Mouse (Mus musculus) forebrain, embryonic 16.5 days (tissue): ENCODE measurements around the gene Oxld1. TPM values are rescaled to one million over a fixed set of nuclear protein-coding genes. Genes with fewer than 3 reads are reported as not detected.

ENCODE experiments used
- ATAC-seq: fragments of 200-750 bp; cut with Nextera tagmentation; 2 replicates; pipeline ENCODE4 v1.8.0; 2017; ENCODE audit warnings: mild to moderate bottlenecking, moderate library complexity
- H3K27ac ChIP-seq: fragments of 300-500 bp; sonication (generic); 2 replicates; pipeline ENCODE4 v1.5.1; 2014; ENCODE audit warnings: low read length, control low read depth
- H3K27me3 ChIP-seq: fragments of 300-500 bp; sonication (generic); replicated peaks from 2 replicates; pipeline ENCODE4 v1.6.1; 2014; ENCODE audit warnings: low read length; ENCODE audit not compliant: control insufficient read depth, insufficient read depth
- H3K36me3 ChIP-seq: fragments of 300-500 bp; sonication (generic); 2 replicates; pipeline ENCODE4 v1.6.1; 2014; ENCODE audit not compliant: control insufficient read depth, insufficient read depth
- H3K4me1 ChIP-seq: fragments of 300-500 bp; sonication (generic); replicated peaks from 2 replicates; pipeline ENCODE4 v1.6.1; 2014; ENCODE audit warnings: low read length; ENCODE audit not compliant: control insufficient read depth, insufficient read depth
- H3K4me2 ChIP-seq: fragments of 300-500 bp; sonication (generic); 2 replicates; pipeline ENCODE4 v1.6.1; 2014; ENCODE audit warnings: mild to moderate bottlenecking, low read length, control low read depth
- H3K4me3 ChIP-seq: fragments of 300-500 bp; sonication (generic); replicated peaks from 2 replicates; pipeline ENCODE4 v1.5.1; 2014; ENCODE audit warnings: mild to moderate bottlenecking, low read length, control low read depth
- H3K9ac ChIP-seq: fragments of 300-500 bp; sonication (generic); replicated peaks from 2 replicates; pipeline ENCODE4 v1.6.1; 2014; ENCODE audit warnings: low read depth, low read length, control low read depth
- H3K9me3 ChIP-seq: fragments of 300-500 bp; sonication (generic); 2 replicates; pipeline ENCODE4 v1.6.1; 2016; ENCODE audit warnings: low read length; ENCODE audit not compliant: control insufficient read depth
- WGBS: fragments of 180-500 bp; shearing (Covaris S2); extraction: QIAGEN DNeasy Blood & Tissue Kit; methylation state at CpG from one replicate; pipeline ENCODE4 v1.1.7; 2014; 5-methylcytosine and 5-hydroxymethylcytosine counted together
- polyA plus RNA-seq: library from polyadenylated mRNA; unstranded; fragments of >200 nt; fragmentation: Nextera tagmentation; extraction: Ambion mirVana; gene quantifications from 2 replicates; pipeline ENCODE4 v1.2.1, GENCODE M21; 2015

The Oxld1 gene
- polyA plus RNA-seq, 1 experiment from 2014 or later = 9.7 TPM

DNA sequence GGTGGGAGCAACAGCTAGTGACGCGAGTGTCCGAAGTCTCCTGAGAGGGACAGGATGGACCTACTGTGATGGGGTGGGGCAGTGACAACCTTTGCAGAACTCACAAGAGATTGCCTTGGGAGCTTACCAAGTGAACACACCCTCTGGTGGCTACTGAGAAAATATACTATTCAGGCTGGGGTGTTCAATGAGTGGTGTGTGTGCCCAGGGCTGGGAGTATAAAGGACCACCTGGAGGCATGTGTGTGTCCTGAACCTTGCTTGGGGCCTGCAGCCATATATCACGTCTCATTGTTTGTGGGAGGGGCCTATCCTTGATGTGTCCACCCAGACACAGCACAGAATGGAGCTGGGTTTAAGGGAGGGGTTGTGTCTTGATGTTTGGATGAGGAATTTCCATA is 30.6 kb upstream of the Oxld1 start:
- Histone ChIP-seq H3K4me3 (no peak overlapping the region), H3K4me2 (no peak overlapping the region), H3K9ac (no peak overlapping the region), H3K36me3 (peaks cover 7% of the 10 kb centered on the region; the same call in 1 of the 2 replicates), H3K9me3 (no peaks in the 10 kb centered on the region), H3K27ac (no peak overlapping the region), H3K27me3 (no peaks in the 10 kb centered on the region), H3K4me1 (peaks cover 43% of the 10 kb centered on the region)
- 81% methylated on average over 4 of the region's 4 CpGs for WGBS
- no peak for ATAC-seq

DNA sequence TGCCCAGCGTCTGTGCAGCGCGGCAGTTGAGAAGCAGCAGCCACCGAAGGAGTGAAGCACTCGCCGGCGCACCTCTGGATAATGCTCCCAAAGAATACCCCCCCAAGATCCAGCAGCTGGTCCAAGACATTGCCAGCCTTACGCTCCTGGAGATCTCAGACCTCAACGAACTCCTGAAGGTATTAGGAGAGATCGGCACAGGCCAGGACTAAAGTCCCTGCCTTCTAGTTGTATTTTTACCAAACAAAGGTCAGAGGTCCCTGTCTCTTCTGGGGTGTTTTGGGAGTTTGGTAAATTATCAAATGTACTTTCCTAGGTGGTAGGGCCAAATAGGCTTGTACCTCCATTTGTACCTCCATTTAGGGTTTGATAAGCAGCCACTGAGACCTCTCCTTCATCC is 27.4 kb upstream of the Oxld1 start:
- peaks cover 27% of the 10 kb centered on the region for H3K36me3 ChIP-seq
- H3K4me2 ChIP-seq = peak overlapping the region; percentile 90
- ATAC-seq = no peak
- H3K27ac ChIP-seq = no peak overlapping the region
- peak overlapping the region; percentile 99 for H3K4me3 ChIP-seq
- 8% methylated on average over 10 of the region's 10 CpGs for WGBS
- peaks cover 19% of the 10 kb centered on the region for H3K4me1 ChIP-seq
- H3K9ac ChIP-seq = peak overlapping the region; percentile 87
- H3K27me3 ChIP-seq = no peaks in the 10 kb centered on the region
- no peaks in the 10 kb centered on the region for H3K9me3 ChIP-seq

DNA sequence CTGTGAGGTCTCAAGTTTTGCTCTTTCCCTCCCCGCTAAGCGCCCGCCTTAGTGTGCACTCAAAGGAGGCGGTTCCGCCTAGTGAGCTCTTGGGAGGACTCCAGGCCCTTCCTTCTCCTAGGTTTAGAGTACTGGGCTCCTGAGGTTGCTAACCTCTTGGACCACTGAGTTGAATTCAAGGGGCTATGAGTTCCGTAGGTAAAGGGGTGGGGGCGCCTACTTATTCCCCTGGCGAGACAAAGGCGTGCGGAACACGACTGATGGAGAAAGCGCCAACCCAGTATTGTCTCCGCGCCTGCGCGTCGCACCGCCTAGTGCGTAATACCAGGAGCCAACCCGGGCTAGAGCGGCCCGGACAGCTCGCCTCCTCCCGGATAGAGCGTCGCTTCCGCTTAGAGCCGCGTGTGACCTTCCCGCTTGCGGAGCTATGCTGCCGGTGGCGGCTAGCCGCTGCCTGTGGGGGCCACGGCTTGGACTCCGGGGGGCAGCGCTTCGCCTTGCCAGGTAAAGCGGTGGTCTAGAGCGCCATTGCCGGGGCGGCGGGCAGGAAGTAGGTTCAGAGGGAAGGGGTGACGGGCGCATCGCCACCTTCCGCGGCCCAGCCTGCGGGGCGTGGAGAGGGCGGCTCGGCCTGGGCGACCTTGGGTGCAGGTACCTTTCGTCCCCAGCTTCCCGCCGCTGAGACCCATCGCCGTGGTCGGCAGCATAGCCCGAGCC is 26.6 kb upstream of the Oxld1 start, which contains the start of gene Mrpl12:
Gene Mrpl12 (plus strand): TSS at position 349 of the 717 bp plus-strand sequence.
- Histone ChIP-seq H3K4me2 (peak within 1 kb of the TSS; percentile 90), H3K4me3 (peak within 1 kb of the TSS; percentile 99), H3K27ac (peak within 1 kb of the TSS; percentile 92), H3K27me3 (no peaks in the 10 kb centered on the region), H3K4me1 (peaks cover 19% of the 10 kb centered on the region), H3K36me3 (peaks cover 34% of the 10 kb centered on the region), H3K9ac (peak within 1 kb of the TSS; percentile 87), H3K9me3 (no peaks in the 10 kb centered on the region)
- ATAC-seq = peak; percentile 98
- WGBS = under 1% methylated on average over 55 of the region's 60 CpGs

DNA sequence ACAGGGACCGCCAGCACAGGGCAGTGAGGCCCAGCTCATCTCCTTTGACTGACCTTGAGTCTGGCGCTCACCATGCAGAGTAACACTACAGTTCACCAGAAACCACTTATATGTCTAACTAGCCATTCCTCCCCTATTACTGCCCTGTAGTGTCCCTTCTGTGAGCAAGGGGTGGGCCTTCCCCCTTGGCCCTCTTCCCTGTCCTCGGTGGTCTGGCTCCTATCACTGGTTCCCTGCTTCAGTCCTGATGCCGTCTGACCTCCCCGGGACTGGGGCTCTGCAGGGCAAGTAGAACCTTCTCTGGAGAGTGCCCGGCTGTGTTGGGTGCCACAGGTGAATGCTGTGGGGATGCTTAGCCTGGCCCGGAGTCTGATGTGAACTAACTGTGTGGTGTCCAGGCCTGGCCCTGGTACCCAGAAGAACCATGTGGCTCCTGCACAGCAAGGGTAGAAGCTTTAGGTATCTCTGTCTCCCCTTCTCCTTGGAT is 25.6 kb upstream of the Oxld1 start:
- H3K27ac ChIP-seq = peak overlapping the region; percentile 92
- no peaks in the 10 kb centered on the region for H3K9me3 ChIP-seq
- no peak overlapping the region for H3K9ac ChIP-seq
- 91% methylated on average over 7 of the region's 7 CpGs for WGBS
- no peak overlapping the region; the same call in 1 of the 2 replicates for H3K4me3 ChIP-seq
- H3K4me1 ChIP-seq = peaks cover 19% of the 10 kb centered on the region
- no peaks in the 10 kb centered on the region for H3K27me3 ChIP-seq
- no peak for ATAC-seq
- H3K36me3 ChIP-seq = peaks cover 42% of the 10 kb centered on the region
- no peak overlapping the region; the same call in 1 of the 2 replicates for H3K4me2 ChIP-seq

DNA sequence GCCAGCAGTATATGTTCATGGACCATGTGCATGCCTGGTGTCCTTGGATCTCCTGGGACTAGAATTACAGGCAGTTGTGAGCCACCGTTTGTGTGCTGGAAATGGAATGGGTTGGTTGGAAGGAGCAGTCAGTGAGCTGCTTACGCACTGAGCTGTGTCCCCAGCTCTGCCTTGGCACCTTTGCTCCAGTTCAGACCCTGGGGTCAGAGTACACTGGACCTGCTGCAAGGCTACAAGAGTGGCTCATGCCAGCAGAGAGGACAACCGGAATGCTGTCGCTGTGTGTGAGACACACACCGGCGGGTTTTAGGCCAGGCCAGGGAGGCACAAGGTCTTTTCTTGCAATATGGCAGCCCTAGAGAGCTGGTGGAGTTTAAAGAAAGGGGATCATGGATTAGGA is 14.2 kb upstream of the Oxld1 start:
- no peak overlapping the region for H3K9ac ChIP-seq
- 92% methylated on average over 6 of the region's 6 CpGs for WGBS

DNA sequence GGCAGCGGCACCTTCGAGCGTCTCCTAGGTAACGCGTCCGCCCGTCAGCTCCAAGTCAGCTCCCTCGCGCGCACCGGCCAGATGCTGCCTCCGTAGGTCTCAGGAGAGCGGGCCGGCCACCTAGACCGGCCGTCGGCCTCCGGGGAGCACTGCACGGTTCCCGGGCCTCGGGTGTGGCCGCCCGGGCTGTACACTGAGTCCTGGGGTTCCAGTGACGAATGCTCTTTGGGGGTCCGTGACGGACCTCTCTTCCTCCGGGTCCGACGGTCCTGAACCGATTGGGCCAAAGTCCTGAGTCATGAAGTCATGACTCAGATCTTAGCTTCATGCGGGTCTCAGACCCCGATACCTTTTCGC is 9.8 kb upstream of the Oxld1 start:
- peak; percentile 47 for ATAC-seq

More for the DNA sequence above, 14.2 kb upstream of the Oxld1 start:
- no peak for ATAC-seq
- no peak overlapping the region for H3K27ac ChIP-seq
- no peaks in the 10 kb centered on the region for H3K9me3 ChIP-seq
- H3K4me1 ChIP-seq = peaks cover 11% of the 10 kb centered on the region
- no peaks in the 10 kb centered on the region for H3K27me3 ChIP-seq
- no peak overlapping the region for H3K4me2 ChIP-seq
- H3K4me3 ChIP-seq = no peak overlapping the region
- peaks cover 30% of the 10 kb centered on the region for H3K36me3 ChIP-seq

DNA sequence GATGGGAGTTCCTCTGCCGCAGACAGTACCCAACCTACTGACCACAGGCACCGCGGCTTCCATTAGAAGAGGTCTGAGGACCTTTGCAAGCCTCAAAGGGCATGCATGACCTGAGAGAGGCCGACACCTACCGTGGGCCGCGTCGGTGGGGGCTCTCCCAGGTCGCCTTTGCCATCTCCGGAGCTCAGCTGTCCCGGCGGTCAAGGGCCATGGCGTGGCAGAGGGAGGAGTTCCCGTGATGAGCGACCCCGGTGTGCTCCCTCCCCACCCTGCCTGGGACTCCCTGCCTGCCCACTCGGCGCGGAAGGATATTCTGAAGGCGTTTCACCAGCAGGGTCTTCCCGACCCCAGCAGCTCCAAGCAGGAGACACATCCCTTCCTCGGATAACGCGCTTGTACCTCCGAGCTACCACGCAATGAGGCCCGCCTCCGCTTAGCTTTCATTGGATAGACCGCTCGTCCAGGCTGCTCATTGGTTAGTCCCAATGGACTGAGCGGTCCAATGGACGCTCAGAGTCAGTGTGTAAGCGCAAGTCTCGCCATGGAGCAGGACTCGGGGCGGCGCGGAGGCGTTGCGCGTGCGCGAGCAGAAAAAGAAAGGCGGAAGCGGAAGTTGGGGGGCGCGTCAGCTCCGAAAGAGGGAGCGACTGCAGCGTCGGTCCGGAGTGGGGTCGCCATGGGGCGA is 9.3 kb upstream of the Oxld1 start, which contains the start of gene Arl16:
Gene Arl16 (minus strand): TSS at position 557 of the 685 bp plus-strand sequence.
- peak within 1 kb of the TSS; percentile 94 for H3K9ac ChIP-seq
- H3K4me2 ChIP-seq = peak within 1 kb of the TSS; percentile 91
- H3K36me3 ChIP-seq = peaks cover 22% of the 10 kb centered on the region
- H3K27ac ChIP-seq = peak within 1 kb of the TSS; percentile 85
- H3K4me1 ChIP-seq = peaks cover 24% of the 10 kb centered on the region
- H3K27me3 ChIP-seq = no peaks in the 10 kb centered on the region
- ATAC-seq = peak; percentile 100
- H3K4me3 ChIP-seq = peak within 1 kb of the TSS; percentile 99
- WGBS = under 1% methylated on average over 54 of the region's 54 CpGs
- H3K9me3 ChIP-seq = no peaks in the 10 kb centered on the region

More for the DNA sequence above, 9.8 kb upstream of the Oxld1 start:
- under 1% methylated on average over 33 of the region's 33 CpGs for WGBS
- Histone ChIP-seq H3K27me3 (no peaks in the 10 kb centered on the region), H3K27ac (peak overlapping the region; percentile 25; the same call in 1 of the 2 replicates), H3K4me3 (peak overlapping the region; percentile 99), H3K9me3 (no peaks in the 10 kb centered on the region), H3K9ac (peak overlapping the region; percentile 92), H3K4me1 (peaks cover 24% of the 10 kb centered on the region), H3K4me2 (peak overlapping the region; percentile 79), H3K36me3 (peaks cover 20% of the 10 kb centered on the region)

DNA sequence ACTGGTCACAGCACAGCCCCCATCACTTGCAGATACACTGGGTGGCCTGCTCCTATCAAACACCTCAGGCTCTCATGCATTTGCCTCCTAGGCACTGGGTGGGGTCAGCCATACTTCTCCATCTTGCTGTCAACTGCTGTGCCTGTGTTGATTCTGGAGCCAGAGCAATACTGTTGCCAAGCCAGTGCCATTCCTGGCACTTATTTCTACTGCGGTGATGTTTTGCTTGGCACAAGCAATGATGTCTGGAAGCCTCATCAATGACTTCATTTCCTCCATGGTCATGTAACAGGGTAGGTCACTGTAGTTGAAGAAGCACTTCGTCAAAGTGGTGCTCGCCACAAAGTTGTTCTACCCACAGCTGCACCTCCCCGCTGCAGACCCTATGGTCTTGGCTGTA is 7.7 kb upstream of the Oxld1 start:
- H3K36me3 ChIP-seq = peaks cover 18% of the 10 kb centered on the region
- H3K4me3 ChIP-seq = no peak overlapping the region
- H3K9ac ChIP-seq = no peak overlapping the region
- H3K4me1 ChIP-seq = peaks cover 24% of the 10 kb centered on the region
- no peak for ATAC-seq
- H3K9me3 ChIP-seq = no peaks in the 10 kb centered on the region
- H3K27me3 ChIP-seq = no peaks in the 10 kb centered on the region
- 90% methylated on average over 4 of the region's 4 CpGs for WGBS
- no peak overlapping the region for H3K27ac ChIP-seq
- H3K4me2 ChIP-seq = no peak overlapping the region

DNA sequence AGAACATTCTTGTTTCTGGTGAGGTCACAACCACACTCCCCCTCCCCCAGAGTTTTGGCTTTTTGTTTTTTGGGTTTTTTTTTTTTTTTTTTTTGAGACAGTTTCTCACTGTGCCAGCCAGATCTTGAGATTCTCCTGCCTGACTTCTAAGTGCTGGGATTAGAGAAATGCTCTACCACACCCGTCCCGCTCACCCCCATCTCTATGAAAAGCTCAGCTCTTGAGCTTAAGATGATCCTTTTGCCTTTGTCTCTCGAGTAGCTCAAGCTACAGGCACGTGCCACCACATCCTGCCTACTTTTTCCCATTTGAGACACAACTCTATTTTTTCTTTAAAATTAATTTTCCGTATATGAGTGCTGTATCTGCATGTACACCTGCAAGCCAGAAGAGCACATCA is 6.5 kb upstream of the Oxld1 start:
- H3K27me3 ChIP-seq = no peaks in the 10 kb centered on the region
- H3K4me2 ChIP-seq = no peak overlapping the region
- no peaks in the 10 kb centered on the region for H3K9me3 ChIP-seq
- H3K9ac ChIP-seq = no peak overlapping the region
- ATAC-seq = no peak
- H3K27ac ChIP-seq = no peak overlapping the region
- H3K36me3 ChIP-seq = peaks cover 13% of the 10 kb centered on the region
- 85% methylated on average over 5 of the region's 5 CpGs for WGBS
- peaks cover 26% of the 10 kb centered on the region for H3K4me1 ChIP-seq
- H3K4me3 ChIP-seq = no peak overlapping the region
